Mouse (Mus musculus) small intestine, adult 2 months (tissue): ENCODE data around the gene Il19.

Source experiments
- CTCF ChIP-seq: fragments of 200-500 bp; IDR thresholded peaks from 2 replicates; pipeline ENCODE4 v1.5.1; 2012; ENCODE audit warnings: low read depth, mild to moderate bottlenecking, control low read depth, inconsistent platforms, low read length, moderate library complexity, mixed read lengths; ENCODE audit not compliant: insufficient replicate concordance, insufficient read length; ENCODE audit errors: extremely low read depth
- POLR2A ChIP-seq: fragments of 200-500 bp; IDR thresholded peaks from 2 replicates; pipeline ENCODE4 v1.6.1; 2012; ENCODE audit warnings: low read depth, mild to moderate bottlenecking, control low read depth, inconsistent platforms, low read length, moderate library complexity

- TF ChIP-seq CTCF = peak; percentile 40; the same call in 1 of the 2 replicates
- TF ChIP-seq POLR2A = no peak
Measured at GRCm38 (mm10) chr1:130984441-130984840, 44.5 kb upstream of the Il19 start.
